Mouse (Mus musculus) hindbrain, embryonic 10.5 days (tissue): ENCODE results near the gene Nubp1. TPM values are rescaled to one million over a fixed set of nuclear protein-coding genes. Genes with fewer than 3 reads are reported as not detected.

Experiments
- DNase-seq: peaks from one replicate; pipeline ENCODE4 v3.0.0-alpha.2; 2017; ENCODE audit warnings: low spot score
- H3K27ac ChIP-seq: fragments of 300-500 bp; sonication (generic); 2 replicates; pipeline ENCODE4 v1.5.1; 2016; ENCODE audit warnings: mild to moderate bottlenecking, moderate library complexity
- H3K27me3 ChIP-seq: fragments of 300-500 bp; sonication (generic); 2 replicates; pipeline ENCODE4 v1.6.1; 2016; ENCODE audit warnings: mild to moderate bottlenecking; ENCODE audit not compliant: poor library complexity, insufficient read depth, severe bottlenecking
- H3K36me3 ChIP-seq: fragments of 300-500 bp; sonication (generic); 2 replicates; pipeline ENCODE4 v1.6.1; 2016; ENCODE audit warnings: mild to moderate bottlenecking, moderate library complexity
- H3K4me1 ChIP-seq: fragments of 300-500 bp; sonication (generic); replicated peaks from 2 replicates; pipeline ENCODE4 v1.6.1; 2016; ENCODE audit warnings: mild to moderate bottlenecking
- H3K4me3 ChIP-seq: fragments of 300-500 bp; sonication (generic); 2 replicates; pipeline ENCODE4 v1.5.1; 2016; ENCODE audit warnings: mild to moderate bottlenecking, moderate library complexity
- H3K9me3 ChIP-seq: fragments of 300-500 bp; sonication (generic); 2 replicates; pipeline ENCODE4 v1.6.1; 2016; ENCODE audit warnings: mild to moderate bottlenecking, moderate library complexity
- WGBS: fragments of 180-500 bp; shearing (Covaris S2); methylation state at CpG from one replicate; pipeline ENCODE4 v1.1.7; 2016; 5-methylcytosine and 5-hydroxymethylcytosine counted together
- polyA plus RNA-seq: library from polyadenylated mRNA; unstranded; fragments of >200 nt; fragmentation: Nextera tagmentation; extraction: Ambion mirVana; gene quantifications from 2 replicates; pipeline ENCODE4 v1.2.1, GENCODE M21; 2016

The Nubp1 gene
- polyA plus RNA-seq, 1 experiment from 2014 or later = 73.5 TPM

GRCm38 (mm10) chr16:10454583-10454974, 42.8 kb downstream of the Nubp1 start:
- no peaks in the 10 kb centered on the region for H3K27me3 ChIP-seq
- no peak overlapping the region for H3K4me3 ChIP-seq
- peaks cover 5% of the 10 kb centered on the region for H3K4me1 ChIP-seq
- no peak overlapping the region for H3K27ac ChIP-seq
- WGBS = 46% methylated on average over 3 of the region's 3 CpGs
- no peaks in the 10 kb centered on the region for H3K36me3 ChIP-seq
- H3K9me3 ChIP-seq = no peaks in the 10 kb centered on the region
- no peak for DNase-seq

- no peaks in the 10 kb centered on the region for H3K36me3 ChIP-seq
- WGBS = 73% methylated on average over 2 of the region's 2 CpGs
- H3K4me1 ChIP-seq = peaks cover 3% of the 10 kb centered on the region; the same call in 1 of the 2 replicates
- no peak for DNase-seq
- H3K27ac ChIP-seq = no peak overlapping the region
- no peaks in the 10 kb centered on the region for H3K27me3 ChIP-seq
- no peaks in the 10 kb centered on the region for H3K9me3 ChIP-seq
- no peak overlapping the region for H3K4me3 ChIP-seq
Observed at GRCm38 (mm10) chr16:10460188-10460587, 48.4 kb downstream of the Nubp1 start.

- WGBS = 92% methylated on average over 2 of the region's 2 CpGs
- no peak for DNase-seq
- no peak overlapping the region for H3K4me3 ChIP-seq
- 0 out of 2 replicates have a peak, but pooled peaks cover 5% of the 10 kb centered on the region for H3K4me1 ChIP-seq
- no peaks in the 10 kb centered on the region for H3K27me3 ChIP-seq
- H3K27ac ChIP-seq = no peak overlapping the region
- H3K36me3 ChIP-seq = no peaks in the 10 kb centered on the region
- H3K9me3 ChIP-seq = no peaks in the 10 kb centered on the region
Observed at GRCm38 (mm10) chr16:10461178-10461577, 49.4 kb downstream of the Nubp1 start.

- no peak for DNase-seq
- Histone ChIP-seq H3K4me3 (no peak overlapping the region), H3K27me3 (no peaks in the 10 kb centered on the region), H3K9me3 (no peaks in the 10 kb centered on the region), H3K36me3 (no peaks in the 10 kb centered on the region), H3K27ac (no peak overlapping the region), H3K4me1 (0 out of 2 replicates have a peak, but pooled peaks cover 5% of the 10 kb centered on the region)
- WGBS = 37% methylated on average over 4 of the region's 4 CpGs
Observed at GRCm38 (mm10) chr16:10465011-10465681, 53.4 kb downstream of the Nubp1 start.

GRCm38 (mm10) chr16:10467391-10468107, 55.8 kb downstream of the Nubp1 start:
- no peak overlapping the region for H3K27ac ChIP-seq
- no peaks in the 10 kb centered on the region for H3K9me3 ChIP-seq
- 0 out of 2 replicates have a peak, but pooled peaks cover 5% of the 10 kb centered on the region for H3K4me1 ChIP-seq
- no peak overlapping the region for H3K4me3 ChIP-seq
- no peaks in the 10 kb centered on the region for H3K36me3 ChIP-seq
- no peak for DNase-seq
- WGBS = 39% methylated on average over 11 of the region's 11 CpGs
- H3K27me3 ChIP-seq = no peaks in the 10 kb centered on the region

GRCm38 (mm10) chr16:10468201-10468600, 56.5 kb downstream of the Nubp1 start:
- 79% methylated on average over 1 of the region's 1 CpGs for WGBS
- no peak for DNase-seq
- Histone ChIP-seq H3K4me3 (no peak overlapping the region), H3K4me1 (0 out of 2 replicates have a peak, but pooled peaks cover 5% of the 10 kb centered on the region), H3K27me3 (no peaks in the 10 kb centered on the region), H3K9me3 (no peaks in the 10 kb centered on the region), H3K27ac (no peak overlapping the region), H3K36me3 (no peaks in the 10 kb centered on the region)

GRCm38 (mm10) chr16:10471950-10472349, 60.2 kb downstream of the Nubp1 start:
- no peaks in the 10 kb centered on the region for H3K9me3 ChIP-seq
- WGBS = 90% methylated on average over 3 of the region's 3 CpGs
- no peak for DNase-seq

More at GRCm38 (mm10) chr16:10471950-10472349, 60.2 kb downstream of the Nubp1 start:
- Histone ChIP-seq H3K4me3 (no peak overlapping the region), H3K36me3 (no peaks in the 10 kb centered on the region), H3K27me3 (no peaks in the 10 kb centered on the region), H3K27ac (no peak overlapping the region), H3K4me1 (no peaks in the 10 kb centered on the region)

Other genes starting within 250 kb of the Nubp1 start
- 0.20 and 0.55 TPM in 2 replicates for gene Rpl39l, start 241.7 kb upstream of the Nubp1 start, polyA plus RNA-seq
- 0.95 and 1.2 TPM in 2 replicates for gene Atf7ip2, start 219.2 kb upstream of the Nubp1 start, polyA plus RNA-seq
- 3.2 and 3.6 TPM in 2 replicates for gene Emp2, start 98.0 kb upstream of the Nubp1 start, polyA plus RNA-seq
- 0.11 and 0.16 TPM in 2 replicates for gene Tekt5, start 16.5 kb upstream of the Nubp1 start, polyA plus RNA-seq
- gene Tvp23a, start 35.4 kb downstream of the Nubp1 start, polyA plus RNA-seq = 19.6 and 24.9 TPM in 2 replicates
- gene Ciita, start 68.1 kb downstream of the Nubp1 start, polyA plus RNA-seq = 0.15 and 0.16 TPM in 2 replicates
- 14.9 and 22.1 TPM in 2 replicates for gene Dexi, start 131.1 kb downstream of the Nubp1 start, polyA plus RNA-seq
- 34.5 and 35.0 TPM in 2 replicates for gene Clec16a, start 133.4 kb downstream of the Nubp1 start, polyA plus RNA-seq